Mouse (Mus musculus): Measurements from ENCODE around the gene Efna2. TPM values are rescaled to one million over a fixed set of nuclear protein-coding genes. Genes with fewer than 3 reads are reported as not detected.
A peak's percentile ranks its signal among the peaks of the same experiment; 100 is the strongest.

Efna2 gene
- polyA plus RNA-seq, 1 experiment from 2014 or later, result 8.5 TPM

DNA sequence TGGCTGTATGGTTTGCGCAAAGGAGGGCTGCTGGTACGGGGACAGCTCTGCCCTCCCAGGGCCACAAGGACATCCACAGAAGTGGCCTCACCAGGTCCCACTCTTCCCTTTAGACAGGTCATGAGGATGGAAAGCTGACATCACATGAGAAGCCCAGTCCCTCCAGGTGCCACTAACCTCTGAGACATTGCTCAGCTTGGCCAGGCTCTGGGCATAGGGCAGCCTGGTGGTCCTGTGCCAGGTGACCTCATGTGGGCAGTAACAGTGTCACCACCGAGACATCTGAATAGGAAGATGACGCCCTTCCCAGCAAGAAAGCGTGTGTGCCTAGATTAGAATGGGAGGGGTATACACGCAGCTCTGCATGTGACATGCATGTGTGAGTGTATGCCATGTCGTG lies 3.3 kb downstream of the Efna2 start:
- no peak overlapping the region for H3K27ac ChIP-seq (replicated peaks)
- no peak overlapping the region for H3K9ac ChIP-seq
- H3K27me3 ChIP-seq (replicated peaks), result peaks cover 30% of the 10 kb centered on the region
- no peaks in the 10 kb centered on the region for H3K9me3 ChIP-seq
- H3K36me3 ChIP-seq, result peaks cover 5% of the 10 kb centered on the region; the same call in 1 of the 2 replicates
- H3K4me1 ChIP-seq, result peaks cover 33% of the 10 kb centered on the region
- no peak for ATAC-seq (ENCODE audit: extremely low read depth, insufficient number of reproducible peaks, low FRiP score, low TSS enrichment)
- WGBS, result 86% methylated on average over 7 of the region's 7 CpGs
- no peak overlapping the region for H3K4me3 ChIP-seq
- H3K4me2 ChIP-seq, result no peak overlapping the region

DNA sequence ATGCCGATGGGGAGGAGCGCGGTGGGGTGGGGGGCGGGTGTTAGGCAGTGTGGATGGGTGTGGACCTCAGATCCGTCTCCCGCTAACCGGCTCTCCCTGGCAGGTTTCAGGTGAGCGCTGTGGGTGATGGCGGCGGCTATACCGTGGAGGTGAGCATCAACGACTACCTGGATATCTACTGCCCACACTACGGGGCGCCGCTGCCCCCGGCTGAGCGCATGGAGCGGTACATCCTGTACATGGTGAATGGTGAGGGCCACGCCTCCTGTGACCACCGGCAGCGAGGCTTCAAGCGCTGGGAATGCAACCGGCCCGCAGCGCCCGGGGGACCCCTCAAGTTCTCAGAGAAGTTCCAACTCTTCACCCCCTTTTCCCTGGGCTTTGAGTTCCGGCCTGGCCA lies 7.4 kb downstream of the Efna2 start:
- no peaks in the 10 kb centered on the region for H3K9me3 ChIP-seq
- H3K4me3 ChIP-seq, result no peak overlapping the region
- WGBS, result 44% methylated on average over 27 of the region's 27 CpGs
- ATAC-seq (ENCODE audit: extremely low read depth, insufficient number of reproducible peaks, low FRiP score, low TSS enrichment), result no peak
- H3K27ac ChIP-seq (replicated peaks), result no peak overlapping the region
- no peak overlapping the region for H3K9ac ChIP-seq
- peaks cover 63% of the 10 kb centered on the region for H3K27me3 ChIP-seq (replicated peaks)
- peaks cover 26% of the 10 kb centered on the region for H3K4me1 ChIP-seq
- peaks cover 15% of the 10 kb centered on the region for H3K36me3 ChIP-seq
- H3K4me2 ChIP-seq, result no peak overlapping the region

DNA sequence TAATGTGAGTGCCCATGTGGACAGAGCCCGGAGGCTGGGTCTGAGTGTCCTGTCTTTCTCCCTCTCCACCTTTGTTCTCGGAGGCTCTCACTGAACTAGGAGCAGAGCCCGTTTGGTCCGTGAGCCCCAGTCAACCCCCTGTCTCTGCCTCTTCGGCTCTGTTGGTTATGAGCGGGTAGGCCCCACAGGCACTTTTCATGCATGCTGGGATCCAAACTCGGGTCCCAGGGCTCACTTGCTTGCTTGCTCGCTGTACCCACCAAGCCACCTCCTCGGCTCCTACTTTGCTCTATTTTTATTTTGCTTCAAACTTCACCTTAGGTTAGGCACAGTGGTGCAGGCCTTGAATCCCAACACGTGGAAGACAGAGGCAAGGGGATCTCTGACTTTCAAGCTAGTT lies 8.5 kb downstream of the Efna2 start:
- H3K4me1 ChIP-seq, result peaks cover 26% of the 10 kb centered on the region
- H3K27me3 ChIP-seq (replicated peaks), result peaks cover 74% of the 10 kb centered on the region

DNA sequence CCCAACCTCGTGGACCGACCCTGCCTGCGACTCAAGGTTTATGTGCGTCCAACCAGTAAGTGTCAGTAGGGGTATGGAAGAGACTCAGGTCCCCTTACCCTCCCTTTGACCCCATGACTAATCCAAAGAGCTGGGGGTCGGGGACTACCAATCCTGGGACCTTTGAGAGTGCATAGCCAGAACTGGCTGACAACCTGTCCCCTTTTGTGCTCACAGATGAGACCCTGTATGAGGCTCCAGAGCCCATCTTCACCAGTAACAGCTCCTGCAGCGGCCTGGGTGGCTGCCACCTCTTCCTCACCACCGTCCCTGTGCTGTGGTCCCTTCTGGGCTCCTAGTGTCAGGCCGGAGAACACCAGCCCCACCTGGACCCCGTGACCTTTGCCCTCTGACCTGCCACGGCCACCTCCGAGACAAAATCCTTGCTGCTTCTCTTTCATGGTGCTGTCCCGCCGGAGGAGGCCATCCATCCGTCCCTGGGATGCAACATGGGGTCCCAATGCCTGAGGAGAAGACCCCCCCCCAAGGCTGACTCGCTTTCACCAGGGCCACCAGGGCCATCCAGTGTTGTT lies 9.3 kb downstream of the Efna2 start:
- H3K4me2 ChIP-seq, result no peak overlapping the region
- no peak overlapping the region for H3K4me3 ChIP-seq
- 79% methylated on average over 15 of the region's 15 CpGs for WGBS
- H3K36me3 ChIP-seq, result peaks cover 15% of the 10 kb centered on the region
- H3K9me3 ChIP-seq, result no peaks in the 10 kb centered on the region
- H3K4me1 ChIP-seq, result peaks cover 30% of the 10 kb centered on the region
- no peak for ATAC-seq (ENCODE audit: extremely low read depth, insufficient number of reproducible peaks, low FRiP score, low TSS enrichment)
- H3K27ac ChIP-seq (replicated peaks), result no peak overlapping the region
- peaks cover 79% of the 10 kb centered on the region for H3K27me3 ChIP-seq (replicated peaks)
- H3K9ac ChIP-seq, result no peak overlapping the region

More for the DNA sequence above, 8.5 kb downstream of the Efna2 start:
- Histone ChIP-seq H3K36me3 (peaks cover 15% of the 10 kb centered on the region), H3K4me3 (no peak overlapping the region), H3K9me3 (no peaks in the 10 kb centered on the region), H3K27ac (replicated peaks) (no peak overlapping the region), H3K9ac (no peak overlapping the region), H3K4me2 (no peak overlapping the region)
- WGBS, result 86% methylated on average over 10 of the region's 10 CpGs
- no peak for ATAC-seq (ENCODE audit: extremely low read depth, insufficient number of reproducible peaks, low FRiP score, low TSS enrichment)

DNA sequence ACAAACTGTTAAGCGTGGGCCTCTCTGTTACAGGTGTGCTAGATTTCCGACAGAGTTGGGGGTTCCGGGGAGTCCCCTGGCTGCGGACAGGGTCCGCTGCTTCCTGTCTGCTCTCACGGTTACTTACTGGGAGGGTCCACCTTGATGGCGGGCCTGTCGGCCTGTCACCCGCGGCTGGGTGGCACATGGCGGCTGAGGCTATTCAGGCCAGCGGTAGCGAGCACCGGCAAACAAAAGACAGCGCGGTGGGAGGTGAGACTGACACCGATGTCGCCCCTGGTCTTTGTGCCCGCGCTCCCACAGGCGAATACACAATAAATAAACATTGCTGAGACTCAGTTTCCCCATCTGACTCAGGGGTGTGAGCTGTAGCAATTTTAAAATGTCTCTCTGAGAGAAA lies 10.7 kb downstream of the Efna2 start:
- 6% methylated on average over 21 of the region's 21 CpGs for WGBS
- H3K36me3 ChIP-seq, result peaks cover 15% of the 10 kb centered on the region
- H3K9ac ChIP-seq, result peak overlapping the region; percentile 78
- peak overlapping the region; percentile 55 for H3K4me3 ChIP-seq
- H3K9me3 ChIP-seq, result no peaks in the 10 kb centered on the region
- H3K27ac ChIP-seq (replicated peaks), result no peak overlapping the region
- peaks cover 79% of the 10 kb centered on the region for H3K27me3 ChIP-seq (replicated peaks)
- peaks cover 40% of the 10 kb centered on the region for H3K4me1 ChIP-seq
- ATAC-seq (ENCODE audit: extremely low read depth, insufficient number of reproducible peaks, low FRiP score, low TSS enrichment), result no peak
- H3K4me2 ChIP-seq, result peak overlapping the region; percentile 87

DNA sequence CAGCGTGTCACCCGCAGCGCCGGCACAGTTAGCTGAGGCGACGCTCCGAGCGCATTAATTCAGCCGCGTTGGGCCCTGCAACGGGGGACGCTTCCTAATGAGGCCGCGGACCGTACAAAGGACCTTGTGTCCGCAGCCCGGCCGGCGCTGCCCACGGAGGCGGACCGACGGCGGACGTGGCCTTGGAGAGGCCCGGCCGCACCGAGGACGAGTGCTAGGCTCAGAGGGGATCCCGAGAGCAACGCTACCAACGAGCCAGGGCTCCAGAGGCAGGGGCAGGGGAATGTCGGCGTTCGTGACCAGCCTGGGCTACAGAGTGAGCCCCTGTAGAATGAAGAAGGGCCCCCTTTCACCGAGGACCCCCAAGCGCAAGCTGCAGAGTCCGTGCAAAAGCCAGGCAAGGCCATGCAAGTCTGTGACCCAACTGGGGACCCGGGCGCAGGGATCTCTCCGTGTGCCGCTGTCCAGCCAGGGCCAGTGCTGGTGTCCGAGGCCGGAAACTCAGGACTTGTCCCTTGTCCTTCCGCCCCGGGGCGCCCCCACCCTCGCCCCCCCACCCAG lies 11.3 kb downstream of the Efna2 start:
- H3K4me2 ChIP-seq, result peak overlapping the region; percentile 87
- H3K9me3 ChIP-seq, result no peaks in the 10 kb centered on the region
- peaks cover 40% of the 10 kb centered on the region for H3K4me1 ChIP-seq
- peaks cover 76% of the 10 kb centered on the region for H3K27me3 ChIP-seq (replicated peaks)
- no peak overlapping the region for H3K27ac ChIP-seq (replicated peaks)
- H3K9ac ChIP-seq, result peak overlapping the region; percentile 78
- WGBS, result under 1% methylated on average over 48 of the region's 48 CpGs
- peak overlapping the region; percentile 55 for H3K4me3 ChIP-seq
- ATAC-seq (ENCODE audit: extremely low read depth, insufficient number of reproducible peaks, low FRiP score, low TSS enrichment), result no peak; the same call in 1 of the 2 replicates
- peaks cover 15% of the 10 kb centered on the region for H3K36me3 ChIP-seq

DNA sequence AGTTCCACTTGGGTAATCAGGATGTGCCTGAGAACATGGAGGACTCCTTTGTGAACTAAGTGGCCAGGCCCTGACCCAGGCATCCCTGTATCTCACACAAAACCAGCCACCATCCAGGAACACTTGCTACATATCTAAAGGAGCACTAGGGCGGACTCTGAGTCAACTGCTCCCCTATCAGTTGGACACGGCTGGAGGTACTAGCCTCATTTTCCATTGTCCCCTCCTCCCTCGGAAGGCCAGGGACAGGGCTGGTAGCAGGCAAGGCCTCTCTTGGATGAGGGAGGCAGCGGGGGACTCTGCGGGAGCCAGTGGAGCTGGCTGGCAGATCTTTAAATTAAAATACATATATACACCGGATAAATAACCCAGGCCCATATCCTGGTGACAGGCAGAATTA lies 14.7 kb downstream of the Efna2 start:
- peaks cover 3% of the 10 kb centered on the region; the same call in 1 of the 2 replicates for H3K36me3 ChIP-seq
- H3K4me1 ChIP-seq, result peaks cover 30% of the 10 kb centered on the region
- H3K4me2 ChIP-seq, result no peak overlapping the region
- no peaks in the 10 kb centered on the region for H3K9me3 ChIP-seq
- H3K9ac ChIP-seq, result peak overlapping the region; percentile 30; the same call in 1 of the 2 replicates
- no peak overlapping the region for H3K4me3 ChIP-seq
- H3K27ac ChIP-seq (replicated peaks), result no peak overlapping the region
- ATAC-seq (ENCODE audit: extremely low read depth, insufficient number of reproducible peaks, low FRiP score, low TSS enrichment), result no peak
- peaks cover 43% of the 10 kb centered on the region for H3K27me3 ChIP-seq (replicated peaks)
- 58% methylated on average over 6 of the region's 6 CpGs for WGBS

DNA sequence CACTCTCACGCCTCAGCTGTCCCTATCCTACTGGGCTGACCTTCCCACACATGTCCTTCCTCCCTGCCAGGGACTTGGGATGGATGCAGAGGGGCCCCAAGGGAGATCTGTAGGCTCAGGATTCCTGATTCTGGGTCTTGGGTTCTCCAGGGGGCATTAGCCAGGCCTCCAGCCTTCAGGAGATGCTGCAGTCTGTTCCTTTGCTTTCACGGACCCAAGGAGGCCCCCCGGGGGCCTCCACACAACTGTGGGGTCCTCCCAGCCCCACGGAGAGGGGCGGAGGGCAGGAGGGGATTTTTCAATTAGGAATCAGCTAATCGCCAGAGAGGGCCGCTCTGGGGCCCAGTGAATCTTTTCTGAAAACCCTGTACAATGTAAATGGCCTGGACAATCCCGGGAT lies 15.2 kb downstream of the Efna2 start:
- no peaks in the 10 kb centered on the region for H3K9me3 ChIP-seq
- peaks cover 38% of the 10 kb centered on the region for H3K27me3 ChIP-seq (replicated peaks)
- H3K27ac ChIP-seq (replicated peaks), result no peak overlapping the region
- 64% methylated on average over 8 of the region's 8 CpGs for WGBS
- H3K4me2 ChIP-seq, result no peak overlapping the region
- no peak for ATAC-seq (ENCODE audit: extremely low read depth, insufficient number of reproducible peaks, low FRiP score, low TSS enrichment)
- peaks cover 30% of the 10 kb centered on the region for H3K4me1 ChIP-seq
- H3K36me3 ChIP-seq, result no peaks in the 10 kb centered on the region
- H3K9ac ChIP-seq, result peak overlapping the region; percentile 30; the same call in 1 of the 2 replicates
- no peak overlapping the region for H3K4me3 ChIP-seq

DNA sequence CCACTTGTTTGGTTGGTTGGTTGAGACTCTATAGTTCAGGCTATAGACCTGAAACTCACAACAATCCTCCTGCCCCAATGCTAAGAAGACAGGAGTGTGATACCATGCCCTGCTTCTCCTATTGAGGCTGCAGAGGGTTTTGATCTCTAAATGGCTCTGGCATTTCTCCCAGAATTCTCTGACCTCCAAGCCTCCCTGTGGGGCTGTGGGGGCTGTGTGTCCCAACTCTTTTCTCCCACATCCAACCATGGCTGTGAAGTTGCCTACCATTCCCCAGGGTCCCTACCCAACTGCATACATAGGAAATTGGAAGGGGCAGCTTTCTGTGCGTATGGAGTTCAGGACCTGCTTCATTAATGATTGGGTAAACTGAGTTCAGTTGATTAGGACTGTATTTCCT lies 16.9 kb downstream of the Efna2 start:
- WGBS, result 92% methylated on average over 1 of the region's 1 CpGs
- H3K9me3 ChIP-seq, result no peaks in the 10 kb centered on the region
- ATAC-seq (ENCODE audit: extremely low read depth, insufficient number of reproducible peaks, low FRiP score, low TSS enrichment), result no peak
- H3K27ac ChIP-seq (replicated peaks), result no peak overlapping the region
- no peak overlapping the region for H3K9ac ChIP-seq
- H3K27me3 ChIP-seq (replicated peaks), result peaks cover 21% of the 10 kb centered on the region
- no peak overlapping the region for H3K4me2 ChIP-seq
- peaks cover 18% of the 10 kb centered on the region for H3K4me1 ChIP-seq
- H3K36me3 ChIP-seq, result no peaks in the 10 kb centered on the region
- H3K4me3 ChIP-seq, result no peak overlapping the region

DNA sequence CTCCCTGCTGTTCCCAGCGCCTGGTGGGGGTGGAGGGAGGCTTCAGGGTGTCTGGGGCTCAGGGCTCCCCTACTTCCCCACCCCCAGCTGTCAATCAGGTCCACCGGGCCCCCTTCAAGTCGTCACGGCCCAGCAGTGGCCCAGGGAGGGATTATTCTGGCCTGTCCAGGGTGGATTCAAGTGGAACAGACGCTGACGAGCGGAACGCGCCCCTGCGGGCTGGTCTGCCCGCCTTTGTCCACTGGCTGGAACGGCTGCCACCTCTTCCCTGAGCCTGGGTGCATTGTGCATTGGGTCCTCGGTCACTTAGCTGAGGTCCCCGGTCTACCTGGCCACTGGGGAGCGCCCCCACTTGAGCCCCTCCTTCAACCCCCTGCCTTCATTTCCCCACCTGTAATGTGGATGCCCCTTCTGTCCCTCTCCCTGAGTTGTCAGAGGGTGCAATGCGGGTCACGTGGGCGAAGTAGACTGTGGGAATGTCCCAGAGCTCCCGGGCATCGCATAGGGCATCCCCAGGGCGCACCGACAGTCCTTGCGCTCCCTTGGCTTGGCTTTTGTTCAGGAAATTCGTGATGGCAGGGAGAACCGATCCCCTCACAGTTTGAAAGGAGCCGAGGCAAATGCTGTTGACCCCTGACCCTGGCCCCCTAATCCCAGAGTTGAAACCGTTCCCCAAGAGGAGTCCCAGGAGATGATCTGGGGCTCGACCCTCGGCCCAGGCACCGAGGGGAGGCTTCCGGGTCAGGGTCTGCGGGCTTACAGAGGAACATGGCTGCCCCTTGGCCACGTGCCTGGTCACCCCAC lies 17.7 kb downstream of the Efna2 start:
- Histone ChIP-seq H3K9ac (no peak overlapping the region), H3K9me3 (no peaks in the 10 kb centered on the region), H3K27me3 (replicated peaks) (peaks cover 13% of the 10 kb centered on the region), H3K4me3 (no peak overlapping the region), H3K4me1 (peaks cover 18% of the 10 kb centered on the region), H3K36me3 (no peaks in the 10 kb centered on the region), H3K27ac (replicated peaks) (no peak overlapping the region), H3K4me2 (no peak overlapping the region)
- ATAC-seq (ENCODE audit: extremely low read depth, insufficient number of reproducible peaks, low FRiP score, low TSS enrichment), result no peak
- 77% methylated on average over 33 of the region's 33 CpGs for WGBS

DNA sequence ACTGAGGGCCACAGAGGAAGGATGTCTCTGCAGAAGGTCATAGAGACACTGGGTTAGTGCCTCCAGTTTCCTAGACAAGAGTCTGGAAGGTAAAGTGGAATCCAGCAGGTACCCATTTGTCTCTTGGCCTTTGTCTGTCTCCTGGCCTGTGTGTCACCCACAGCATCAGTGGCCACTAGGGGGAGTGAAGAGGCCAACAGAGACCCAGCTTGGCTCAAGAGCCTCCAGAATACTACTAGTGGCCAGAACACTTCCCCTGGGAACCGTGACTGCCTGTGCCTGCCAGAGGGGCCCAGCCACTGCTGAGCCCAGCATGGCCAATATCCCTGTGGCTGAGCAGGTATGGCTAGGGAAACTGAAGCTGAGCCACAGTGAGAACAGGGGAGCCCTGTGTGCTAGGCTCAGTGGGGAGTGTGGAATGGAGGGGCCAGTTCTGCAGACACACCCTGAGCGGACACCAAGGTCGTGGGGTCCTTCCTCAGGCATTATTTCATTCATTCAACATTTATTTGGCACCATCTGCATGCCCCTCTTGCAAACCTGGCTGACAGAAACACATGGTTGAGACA lies 20.2 kb downstream of the Efna2 start:
- Histone ChIP-seq H3K4me3 (no peak overlapping the region), H3K4me1 (peaks cover 8% of the 10 kb centered on the region), H3K4me2 (no peak overlapping the region), H3K36me3 (no peaks in the 10 kb centered on the region), H3K9ac (no peak overlapping the region), H3K9me3 (no peaks in the 10 kb centered on the region), H3K27ac (replicated peaks) (no peak overlapping the region), H3K27me3 (replicated peaks) (peaks cover 4% of the 10 kb centered on the region; the same call in 1 of the 2 replicates)
- 57% methylated on average over 3 of the region's 3 CpGs for WGBS
- 0 out of 2 replicates have a peak, but pooled peaks have one; percentile 31 for ATAC-seq (ENCODE audit: extremely low read depth, insufficient number of reproducible peaks, low FRiP score, low TSS enrichment)
